ENCODE assay signal across 19 mouse cellular contexts in genomic region chr3:36827274-36828025, GRCm38 (mm10). TPM values are rescaled to one million over a fixed set of nuclear protein-coding genes. Genes with fewer than 3 reads are reported as not detected.
A peak's percentile ranks its signal among the peaks of the same experiment; 100 is the strongest.
DNase-seq lines count a peak whose midpoint lies in the region; ATAC-seq and TF ChIP-seq lines count a peak whose summit lies in the region.
"Had no signal": no experiment of that assay in that cellular context is flagged by ENCODE, and none has a peak within 500 bp of the region (broad histone marks: within the 10 kb centered on the region; RNA-seq: fewer than 3 reads in every experiment).

No protein-coding gene starts in this region.

- peak; percentile 5 for DNase-seq in cerebellum, adult 11-12 months
- peak; percentile 76 for DNase-seq in heart, adult 11 months
- peak; percentile 13 for DNase-seq in lung, embryonic 14.5 days
- DNase-seq in lung, postnatal 36 days = no peak
- DNase-seq in midbrain, postnatal 0 days (ENCODE audit: low spot score) = peak; percentile 64
- no peak for DNase-seq in urinary bladder, adult 2 months (ENCODE audit: low spot score)
- DNase-seq: heart, postnatal 36 days; kidney, postnatal 10 days; liver; liver, postnatal 0 days; right cerebral cortex, postnatal 14 days; thymus, adult 2 months had no signal

- TF ChIP-seq CTCF in lung, embryonic 14.5 days (IDR thresholded peaks at IDR 0.05; ENCODE audit: low read depth) = no peak
- TF ChIP-seq CTCF in midbrain, postnatal 0 days (IDR thresholded peaks at IDR 0.05) = no peak

- no peak overlapping the region for H3K4me3 ChIP-seq in heart, embryonic 12.5 days
- no peak overlapping the region for H3K4me3 ChIP-seq in lung, embryonic 14.5 days (ENCODE audit: low read depth, low read length)
- no peak overlapping the region for H3K4me3 ChIP-seq in midbrain, postnatal 0 days (ENCODE audit: low read depth, low read length)
- H3K4me3 ChIP-seq: embryonic facial prominence, embryonic 12.5 days; heart, embryonic 13.5 days; layer of hippocampus, adult 2 months; stomach, embryonic 15.5 days had no signal

- no peak overlapping the region for H3K27ac ChIP-seq in heart, embryonic 12.5 days (ENCODE audit: poor library complexity, severe bottlenecking)
- no peak overlapping the region for H3K27ac ChIP-seq in lung, embryonic 14.5 days (ENCODE audit: low read depth)
- no peak overlapping the region for H3K27ac ChIP-seq in midbrain, postnatal 0 days (ENCODE audit: low read depth, low read length)
- H3K27ac ChIP-seq: embryonic facial prominence, embryonic 12.5 days; heart, embryonic 13.5 days; layer of hippocampus, adult 2 months; stomach, embryonic 15.5 days had no signal

- no peak overlapping the region for H3K4me2 ChIP-seq in heart, embryonic 12.5 days
- H3K4me2 ChIP-seq in lung, embryonic 14.5 days = no peak overlapping the region
- no peak overlapping the region for H3K4me2 ChIP-seq in midbrain, postnatal 0 days (ENCODE audit: low read depth, low read length, poor library complexity, severe bottlenecking)
- H3K4me2 ChIP-seq: embryonic facial prominence, embryonic 12.5 days; heart, embryonic 13.5 days; stomach, embryonic 15.5 days had no signal

- H3K9me3 ChIP-seq in heart, embryonic 12.5 days (replicated peaks) = no peaks in the 10 kb centered on the region
- no peaks in the 10 kb centered on the region for H3K9me3 ChIP-seq in lung, embryonic 14.5 days (ENCODE audit: low read depth, low read length)
- H3K9me3 ChIP-seq in midbrain, postnatal 0 days (ENCODE audit: low read length) = no peaks in the 10 kb centered on the region
- H3K9me3 ChIP-seq: embryonic facial prominence, embryonic 12.5 days; heart, embryonic 13.5 days; stomach, embryonic 15.5 days had no signal

- no peaks in the 10 kb centered on the region for H3K36me3 ChIP-seq in heart, embryonic 12.5 days
- no peaks in the 10 kb centered on the region for H3K36me3 ChIP-seq in lung, embryonic 14.5 days (ENCODE audit: insufficient read depth)
- H3K36me3 ChIP-seq in midbrain, postnatal 0 days (ENCODE audit: insufficient read depth, low read length) = no peaks in the 10 kb centered on the region
- H3K36me3 ChIP-seq: embryonic facial prominence, embryonic 12.5 days; heart, embryonic 13.5 days; stomach, embryonic 15.5 days had no signal

- no peak for ATAC-seq in cerebellum, adult (ENCODE audit: insufficient number of reproducible peaks, low FRiP score, low TSS enrichment)
- ATAC-seq in heart, embryonic 12.5 days (ENCODE audit: insufficient number of reproducible peaks, low FRiP score) = no peak
- no peak for ATAC-seq in lung, embryonic 14.5 days (ENCODE audit: insufficient read depth)
- peak; percentile 41; the same call in 1 of the 2 replicates for ATAC-seq in midbrain, postnatal 0 days (ENCODE audit: low FRiP score)
- ATAC-seq: intestine, postnatal 0 days; liver, postnatal 0 days had no signal

- H3K4me1 ChIP-seq in heart, embryonic 12.5 days (replicated peaks) = 0 out of 2 replicates have a peak, but pooled peaks cover 3% of the 10 kb centered on the region
- H3K4me1 ChIP-seq in lung, embryonic 14.5 days (ENCODE audit: insufficient read depth) = no peaks in the 10 kb centered on the region
- no peaks in the 10 kb centered on the region for H3K4me1 ChIP-seq in midbrain, postnatal 0 days (ENCODE audit: insufficient read depth, low read length)
- H3K4me1 ChIP-seq: embryonic facial prominence, embryonic 12.5 days; heart, embryonic 13.5 days; stomach, embryonic 15.5 days had no signal

- H3K9ac ChIP-seq in heart, embryonic 12.5 days = no peak overlapping the region
- no peak overlapping the region for H3K9ac ChIP-seq in lung, embryonic 14.5 days
- H3K9ac ChIP-seq in midbrain, postnatal 0 days (replicated peaks; ENCODE audit: low read length, poor library complexity, severe bottlenecking) = no peak overlapping the region
- H3K9ac ChIP-seq: embryonic facial prominence, embryonic 12.5 days; heart, embryonic 13.5 days; liver, postnatal 0 days; stomach, embryonic 15.5 days had no signal

- 58% methylated on average over 8 of the region's 8 CpGs for WGBS in heart, embryonic 12.5 days
- 53% methylated on average over 8 of the region's 8 CpGs for WGBS in lung, embryonic 14.5 days
- WGBS in midbrain, postnatal 0 days = 26% methylated on average over 8 of the region's 8 CpGs

- no peaks in the 10 kb centered on the region for H3K27me3 ChIP-seq in heart, embryonic 12.5 days (replicated peaks)
- H3K27me3 ChIP-seq in lung, embryonic 14.5 days (ENCODE audit: insufficient read depth, low read length) = no peaks in the 10 kb centered on the region
- H3K27me3 ChIP-seq in midbrain, postnatal 0 days (ENCODE audit: insufficient read depth, low read length) = no peaks in the 10 kb centered on the region
- H3K27me3 ChIP-seq: embryonic facial prominence, embryonic 12.5 days; heart, embryonic 13.5 days; stomach, embryonic 15.5 days had no signal

RNA-seq across cellular contexts. Expression of gene 4932438A13Rik, which starts 35.5 kb away (rescaled TPM):
- 34.7 and 37.5 TPM in 2 replicates for polyA plus RNA-seq in heart, embryonic 12.5 days (2016; fragmentation: Nextera tagmentation; extraction: Ambion mirVana)
- polyA plus RNA-seq in lung, embryonic 14.5 days (2014; fragmentation: Nextera tagmentation; extraction: Ambion mirVana) = 55.5 and 55.9 TPM in 2 replicates
- 62.2 and 93.7 TPM in 2 replicates for total RNA-seq in midbrain, postnatal 0 days (2014; rRNA removed)
- polyA plus RNA-seq in midbrain, postnatal 0 days (2015; fragmentation: Nextera tagmentation; extraction: Ambion mirVana) = 54.4 and 63.9 TPM in 2 replicates
- 27.1 and 29.6 TPM in 2 replicates for polyA plus RNA-seq in urinary bladder, adult 2 months (2012; rRNA removed)

Comparison
In these comparisons a context has a peak if more than half of its experiments do, and no peak if none do; other contexts are left out.
1. DNase-seq: peak in cerebellum, adult 11-12 months (single experiment), heart, adult 11 months (single experiment), lung, embryonic 14.5 days (single experiment) and midbrain, postnatal 0 days (single experiment); none in lung, postnatal 36 days (single experiment) and urinary bladder, adult 2 months (single experiment).